Mouse (Mus musculus) liver, adult 2 months (tissue): ENCODE data around the gene Gm49405.

Source experiments
- CTCF ChIP-seq: fragments of 200-500 bp; IDR thresholded peaks from 2 replicates; pipeline ENCODE4 v1.5.1; 2011; ENCODE audit warnings: low read depth, low read length, control low read depth
- POLR2A ChIP-seq: fragments of 200-500 bp; IDR thresholded peaks from 2 replicates; pipeline ENCODE4 v1.6.1; 2011; ENCODE audit warnings: low read length, control low read depth; ENCODE audit not compliant: insufficient read depth; ENCODE audit errors: extremely low read depth

GRCm38 (mm10) chr19:3955804-3956203 lies 44.6 kb upstream of the Gm49405 start:
- TF ChIP-seq CTCF: no peak
- TF ChIP-seq POLR2A: no peak
